Mouse (Mus musculus): ENCODE measurements around the gene Trub1.

Gene Trub1

DNA sequence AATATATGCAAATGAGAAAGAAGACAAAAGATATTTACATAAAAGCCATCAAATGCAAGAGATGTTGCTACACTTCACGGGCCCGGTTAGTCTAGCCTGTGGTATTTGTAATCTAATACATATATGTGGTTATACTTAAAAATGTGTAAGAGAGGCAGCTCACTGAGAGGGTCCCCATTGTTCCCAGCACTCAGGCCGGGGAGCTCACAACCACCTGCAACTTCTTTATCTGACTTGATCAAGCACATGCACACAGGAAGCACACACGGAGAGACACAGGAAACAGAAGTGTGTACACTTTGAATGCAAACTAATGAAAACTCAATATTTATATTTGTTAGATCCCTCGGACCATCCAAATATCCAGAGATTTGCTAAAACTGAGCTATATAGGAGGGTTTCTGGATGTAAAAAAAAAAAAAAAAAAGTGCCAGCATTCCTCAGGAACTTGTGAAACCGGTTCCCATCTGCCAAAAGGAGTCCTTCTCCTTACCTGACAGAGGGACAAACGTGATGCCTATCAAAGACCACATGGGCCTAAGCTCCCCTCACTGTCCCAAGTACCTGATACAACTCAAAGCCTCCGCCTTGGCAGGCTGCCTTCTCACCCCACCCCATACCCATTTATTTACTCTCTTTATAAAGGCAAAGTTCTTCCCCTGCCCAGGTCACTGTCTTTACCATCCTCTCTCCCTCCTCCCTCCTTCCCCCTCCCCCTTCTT, 9.6 kb upstream of the Trub1 start:
- no peak for DNase-seq

GRCm38 (mm10) chr19:57445049-57445448, 7.7 kb upstream of the Trub1 start:
- DNase-seq, result no peak

GRCm38 (mm10) chr19:57450849-57451248, 1.9 kb upstream of the Trub1 start:
- no peak for DNase-seq

DNA sequence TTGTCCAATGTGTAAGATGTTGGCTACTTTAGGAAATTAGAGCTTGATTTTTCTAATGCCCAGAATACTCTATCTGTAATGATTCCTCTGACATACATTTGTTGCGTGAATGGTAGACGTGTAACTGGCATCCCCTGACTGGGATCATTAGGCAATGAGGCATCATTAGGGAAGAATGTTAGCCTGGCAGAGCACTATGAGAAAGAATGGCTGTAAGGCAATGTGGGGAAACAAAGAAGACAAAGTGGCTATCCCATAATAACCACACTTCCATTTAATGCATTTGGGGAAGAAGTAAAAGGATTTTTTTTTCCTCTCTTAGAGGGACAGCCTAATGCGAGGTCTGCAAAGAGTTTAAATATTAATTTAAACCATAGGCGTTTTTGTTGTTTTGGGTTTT, 950 bp upstream of the Trub1 start:
- DNase-seq, result no peak

DNA sequence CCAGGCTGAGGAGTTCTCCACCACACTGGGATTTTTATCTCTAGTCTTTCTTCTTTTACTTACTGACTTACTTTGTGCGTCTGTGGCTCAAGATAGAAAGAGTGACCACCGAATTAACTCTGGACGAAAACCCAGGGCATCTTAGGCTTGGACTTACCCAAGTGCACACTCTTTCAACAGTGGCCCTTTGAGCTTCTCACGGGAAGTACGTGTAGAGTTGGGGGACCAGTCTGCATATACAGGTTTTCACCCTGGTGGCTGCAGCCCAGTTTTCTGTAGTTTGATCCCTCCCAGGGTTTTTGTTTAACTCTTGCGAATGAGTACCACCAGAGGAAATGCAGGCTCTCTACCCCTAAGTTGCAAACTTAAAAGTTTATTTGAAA, 497 bp downstream of the Trub1 start:
- no peak for DNase-seq

DNA sequence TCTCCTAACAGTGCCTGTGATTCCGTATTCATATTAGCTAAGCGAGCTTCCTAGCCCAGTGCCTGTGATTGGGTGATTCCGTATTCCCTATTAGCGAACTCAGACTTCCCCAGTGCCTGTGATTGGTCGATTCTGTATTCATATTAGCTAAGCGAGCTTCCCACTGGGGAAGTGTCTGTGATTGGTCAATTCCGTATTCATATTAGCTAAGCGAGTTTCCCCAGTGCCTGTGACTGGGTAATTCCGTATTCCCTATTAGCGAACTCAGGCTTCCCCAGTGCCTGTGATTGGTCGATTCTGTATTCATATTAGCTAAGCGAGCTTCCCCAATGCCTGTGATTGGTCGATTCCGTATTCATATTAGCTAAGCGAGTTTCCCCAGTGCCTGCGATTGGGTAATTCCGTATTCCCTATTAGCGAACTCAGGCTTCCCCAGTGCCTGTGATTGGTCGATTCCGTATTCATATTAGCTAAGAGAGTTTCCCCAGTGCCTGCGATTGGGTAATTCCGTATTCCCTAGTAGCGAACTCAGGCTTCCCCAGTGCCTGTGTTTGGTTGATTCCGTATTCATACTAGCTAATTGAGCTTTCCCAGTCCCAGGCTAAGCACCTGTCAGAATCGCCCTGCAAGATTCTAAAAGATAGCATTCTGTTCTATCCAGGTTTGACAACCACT, 2.7 kb downstream of the Trub1 start:
- DNase-seq, result no peak

DNA sequence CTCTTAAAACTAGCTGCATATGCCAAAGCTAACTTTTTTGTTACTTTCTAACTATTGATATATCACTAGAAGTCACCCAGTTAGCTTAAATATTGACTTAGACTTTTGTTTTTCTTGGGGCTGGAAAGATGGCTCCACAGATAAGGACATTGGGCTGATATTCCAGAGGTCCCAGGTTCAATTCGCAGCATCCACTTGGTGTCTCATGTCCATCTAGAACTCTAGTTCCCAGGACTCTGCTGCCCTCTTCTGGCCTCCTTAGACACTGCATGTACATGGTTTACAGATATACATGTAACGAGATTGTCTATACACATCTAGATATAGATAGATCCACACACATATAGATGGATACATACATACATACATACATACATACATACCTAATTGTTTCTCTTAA, 4.4 kb downstream of the Trub1 start:
- peak; percentile 51 to 84 for DNase-seq

DNA sequence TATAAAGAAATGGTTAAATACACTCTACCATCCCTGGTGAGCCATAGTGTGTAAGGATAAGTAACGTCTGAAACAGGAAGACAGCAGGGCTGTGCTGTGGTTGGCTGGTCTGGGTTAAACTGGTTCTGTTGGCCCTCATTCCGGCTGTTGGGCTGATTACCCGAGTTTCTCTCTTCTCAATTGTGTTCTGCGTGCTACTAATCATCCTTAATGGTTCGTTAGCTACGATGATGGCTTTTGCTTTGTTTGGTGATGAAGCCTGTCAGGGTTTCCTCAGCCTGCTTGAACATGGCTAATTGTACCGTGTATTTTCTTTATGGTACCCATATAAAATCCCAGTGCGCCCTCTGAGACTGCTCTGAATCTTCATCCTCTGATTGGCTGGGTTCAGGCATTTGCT, 11.0 kb downstream of the Trub1 start:
- DNase-seq, result no peak

DNA sequence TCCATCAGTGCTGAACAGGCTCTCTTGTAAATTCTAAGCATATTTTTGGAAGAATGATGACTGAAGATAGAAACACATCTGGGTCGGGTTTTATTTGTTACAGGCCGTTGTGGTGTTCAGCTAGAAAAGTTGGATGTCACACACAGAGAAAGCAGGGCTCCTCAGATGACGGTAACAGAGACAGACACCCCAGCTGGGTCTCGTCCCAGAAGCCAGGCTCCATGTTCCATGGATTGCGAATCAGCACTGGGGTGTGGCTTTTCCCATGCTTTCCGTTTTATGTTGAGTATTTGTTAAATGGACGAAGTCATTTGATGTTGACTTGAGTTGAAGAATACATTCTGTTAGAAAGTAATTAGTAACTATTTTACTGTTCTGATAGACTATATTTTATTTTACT, 13.0 kb downstream of the Trub1 start:
- no peak for DNase-seq

GRCm38 (mm10) chr19:57471033-57471432, 18.3 kb downstream of the Trub1 start:
- DNase-seq, result no peak

DNA sequence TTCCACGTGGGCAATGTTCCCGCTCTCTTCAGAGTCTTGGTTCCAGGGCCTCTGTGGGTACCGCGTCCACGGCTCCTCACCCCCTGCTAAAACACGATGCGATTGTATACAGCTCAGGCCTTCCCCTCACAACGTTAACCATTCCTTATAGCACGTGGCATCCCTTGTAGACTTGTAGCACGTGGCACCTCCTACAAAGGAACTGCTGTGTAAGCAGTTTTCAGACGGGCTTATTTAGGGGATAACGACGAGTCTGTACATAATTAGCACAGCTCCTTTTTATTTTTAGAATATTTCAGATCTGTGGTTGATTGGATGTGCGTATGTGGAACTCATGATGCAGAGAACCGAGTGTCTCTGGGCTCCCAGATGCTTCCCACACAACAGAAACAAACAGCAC, 19.5 kb downstream of the Trub1 start:
- DNase-seq, result no peak

DNA sequence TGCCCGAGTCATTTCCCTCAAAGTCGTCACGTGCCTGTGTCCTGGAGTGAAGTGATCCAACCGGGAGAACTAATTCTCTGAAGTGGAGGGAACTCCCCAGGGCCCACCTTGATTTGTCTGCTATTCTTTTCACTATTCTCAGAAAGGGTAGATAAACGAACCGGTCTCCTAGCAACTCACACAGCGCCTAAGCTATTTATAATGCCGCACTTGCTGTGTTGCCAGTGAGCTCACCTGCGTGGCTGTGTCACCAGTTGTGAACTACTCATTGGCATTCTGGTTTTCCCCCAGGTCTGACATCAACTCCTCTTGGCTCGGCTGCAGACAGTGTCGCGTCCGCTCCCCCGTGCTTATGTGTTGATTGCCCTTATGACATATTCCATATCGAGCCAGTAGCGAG, 20.6 kb downstream of the Trub1 start:
- no peak for DNase-seq

GRCm38 (mm10) chr19:57475298-57475697, 22.6 kb downstream of the Trub1 start:
- DNase-seq, result no peak

- no peak for DNase-seq
Measured at GRCm38 (mm10) chr19:57477310-57477709, 24.6 kb downstream of the Trub1 start.

GRCm38 (mm10) chr19:57478056-57478455, 25.3 kb downstream of the Trub1 start:
- DNase-seq, result no peak

- no peak for DNase-seq
Measured at GRCm38 (mm10) chr19:57479886-57480655, 27.4 kb downstream of the Trub1 start.

- no peak for DNase-seq
Measured at GRCm38 (mm10) chr19:57481743-57482259, 29.1 kb downstream of the Trub1 start.

DNA sequence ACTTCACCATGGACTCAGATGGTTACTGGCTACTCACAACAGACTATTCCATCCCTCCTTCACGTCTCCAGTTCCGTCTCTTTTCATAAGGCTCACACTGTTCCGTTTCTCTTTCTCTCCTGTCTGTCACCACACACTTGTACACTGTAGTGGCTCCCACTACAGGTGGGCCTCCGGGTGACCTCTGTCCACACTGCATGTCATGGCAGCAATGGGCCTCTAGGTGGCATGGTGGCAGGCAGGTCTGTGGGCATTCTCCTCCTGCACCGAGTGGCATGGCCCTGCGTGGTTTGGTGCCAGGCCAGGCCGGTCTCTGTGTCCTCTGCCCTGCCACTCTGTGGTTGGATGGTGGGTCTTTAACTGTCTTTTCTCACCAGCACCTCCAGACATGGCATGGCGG, 30.1 kb downstream of the Trub1 start:
- DNase-seq, result peak; percentile 61 to 86

DNA sequence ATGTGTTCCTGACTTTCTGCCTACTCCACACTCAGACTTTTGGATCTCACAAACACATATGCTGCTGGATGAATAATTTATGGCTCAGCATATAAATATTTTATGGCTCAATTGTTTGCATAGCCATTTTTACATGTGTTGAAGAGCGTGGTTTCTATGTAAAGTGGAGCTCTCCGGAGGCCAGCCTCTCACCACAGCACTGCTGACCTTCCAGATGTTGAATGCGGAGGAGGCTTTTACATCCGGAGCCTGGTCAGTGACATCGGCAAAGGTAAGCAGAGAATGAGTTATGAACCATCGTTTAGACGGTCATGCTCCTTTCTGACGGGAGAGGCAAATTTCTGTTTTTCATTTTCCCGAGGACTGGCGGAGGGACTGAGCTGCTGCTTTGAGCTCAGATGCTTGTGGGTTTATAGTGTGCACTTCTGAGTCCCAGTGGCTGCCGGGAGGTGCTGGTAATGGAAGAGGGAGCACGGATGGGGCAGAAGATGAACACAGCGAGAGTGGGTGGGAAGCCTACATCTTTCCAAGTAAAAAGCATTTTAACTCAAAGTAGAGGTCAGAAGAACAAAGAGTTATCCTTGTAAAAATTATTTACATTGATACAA, 34.4 kb downstream of the Trub1 start:
- no peak for DNase-seq

DNA sequence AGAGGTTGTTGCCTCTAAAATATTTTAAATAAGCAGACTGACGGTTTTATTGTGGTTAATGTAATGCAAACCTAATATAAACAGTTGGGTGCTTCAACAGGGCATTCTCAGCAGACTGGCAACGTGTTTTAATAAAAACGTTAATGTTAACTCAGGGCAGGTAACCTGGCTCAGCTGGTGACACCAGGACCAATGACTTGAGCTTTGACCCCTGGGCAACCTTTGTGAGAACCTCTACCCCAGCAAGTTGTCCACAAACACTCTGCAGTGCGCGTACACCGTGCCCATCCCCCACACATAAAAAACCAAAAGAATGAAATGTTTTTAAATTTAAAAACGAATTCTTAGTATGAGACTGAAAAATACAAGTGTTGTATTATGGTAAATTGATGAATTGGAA, 36.8 kb downstream of the Trub1 start:
- peak; percentile 22 to 49 for DNase-seq

DNA sequence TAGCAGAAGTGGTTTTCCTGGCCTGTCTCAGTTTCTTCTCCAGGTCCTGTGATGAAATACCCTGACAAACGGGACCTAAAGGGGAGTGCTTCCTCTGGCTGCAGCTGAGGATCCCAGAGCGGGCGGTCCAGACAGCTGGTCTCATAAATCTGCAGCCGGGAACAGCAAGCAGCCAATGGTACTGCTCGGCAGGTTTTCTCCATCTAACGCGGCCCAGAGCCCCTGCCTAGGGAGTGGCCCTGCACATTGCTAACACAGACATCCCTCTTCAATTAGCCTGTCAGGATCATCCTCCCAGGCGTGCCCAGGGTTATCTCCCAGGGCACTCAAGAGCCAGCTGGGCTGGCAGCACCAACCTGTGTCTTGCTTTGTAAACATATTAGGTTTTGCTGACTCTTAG, 38.3 kb downstream of the Trub1 start:
- no peak for DNase-seq

GRCm38 (mm10) chr19:57494020-57494419, 41.3 kb downstream of the Trub1 start:
- no peak for DNase-seq

DNA sequence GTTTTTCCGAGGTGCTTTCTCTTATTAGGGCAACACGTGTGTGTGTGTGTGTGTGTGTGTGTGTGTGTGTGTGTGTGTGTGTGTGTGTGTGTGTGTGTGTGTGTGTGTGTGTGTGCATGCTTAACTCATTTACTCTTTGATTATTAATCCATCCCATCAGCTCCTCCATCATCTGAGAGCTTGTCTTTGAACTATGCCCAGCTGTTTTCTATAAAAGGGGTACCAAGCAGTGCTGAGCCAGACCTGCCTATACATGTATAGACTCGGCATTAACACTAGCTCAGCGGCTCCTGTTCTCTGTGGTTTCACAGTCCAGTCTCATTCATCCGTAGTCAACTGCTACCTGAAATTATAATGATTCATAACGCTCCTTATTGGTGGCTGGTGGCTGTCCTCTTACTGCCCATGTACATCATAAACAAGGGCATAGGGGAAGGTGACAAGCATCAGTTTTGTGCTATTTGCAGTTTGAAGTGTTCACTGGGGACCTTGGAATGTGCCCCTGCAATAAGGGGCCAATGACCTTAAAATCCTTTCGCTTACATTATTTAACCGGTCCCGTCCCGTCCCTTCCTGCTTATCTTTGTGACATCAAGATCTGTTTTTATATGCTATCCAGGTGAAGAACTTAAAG, 45.5 kb downstream of the Trub1 start:
- DNase-seq, result no peak
